Mouse (Mus musculus): Measurements from ENCODE around the gene Ppp5c. TPM values are rescaled to one million over a fixed set of nuclear protein-coding genes. Genes with fewer than 3 reads are reported as not detected.

Gene Ppp5c
- total and polyA plus RNA-seq, 3 experiments = 89.0 to 157 (median 104) TPM

- no peak overlapping the region for H3K27ac ChIP-seq
- TF ChIP-seq EP300 (IDR thresholded peaks at IDR 0.05; ENCODE audit: insufficient read depth, low read depth, low read length) (no peak), CTCF (IDR thresholded peaks at IDR 0.05) (no peak), POLR2A (IDR thresholded peaks at IDR 0.05; ENCODE audit: insufficient read depth, low read depth, low read length) (no peak)
- H3K4me1 ChIP-seq (ENCODE audit: control insufficient read depth, insufficient read depth, low read length) = peaks cover 6% of the 10 kb centered on the region
- no peaks in the 10 kb centered on the region for H3K36me3 ChIP-seq (ENCODE audit: control insufficient read depth, insufficient read depth, low read length)
- H3K79me2 ChIP-seq (replicated peaks; ENCODE audit: control insufficient read depth, insufficient read depth, low read length) = no peaks in the 10 kb centered on the region
- DNase-seq = no peak
- no peak overlapping the region for H3K4me3 ChIP-seq
- intact Hi-C loops (cut with DNase I) = loop anchor here (1.0 to 2.0 kb wide), 3 partner anchors 65 to 136 kb away; no protein-coding TSS in a partner anchor
- no peak overlapping the region for H3K9ac ChIP-seq (ENCODE audit: low read depth, low read length)
- H3K27me3 ChIP-seq (ENCODE audit: control insufficient read depth, insufficient read depth, low read length) = no peaks in the 10 kb centered on the region
These were observed 39.3 kb upstream of the Ppp5c start for GRCm38 (mm10) chr7:17067000-17067399.

DNA sequence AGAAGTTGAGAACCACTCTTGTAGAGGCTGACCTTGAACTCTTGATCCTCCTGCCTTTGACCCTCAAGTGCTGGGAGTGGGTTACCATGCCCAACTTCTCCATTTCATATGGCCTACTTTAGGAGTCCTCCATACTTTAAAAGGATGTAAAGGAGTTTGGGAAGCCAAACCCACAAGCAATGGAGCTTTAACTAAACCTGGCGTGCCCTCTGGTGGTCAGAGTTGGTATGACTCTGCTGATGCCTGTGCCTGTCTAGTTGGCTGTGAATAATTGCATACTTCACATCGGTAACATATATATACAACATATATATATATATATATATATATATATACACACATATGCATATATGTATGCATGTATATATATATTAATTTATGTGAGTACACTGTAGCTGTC lies 38.7 kb upstream of the Ppp5c start:
- TF ChIP-seq CTCF (IDR thresholded peaks at IDR 0.05) (peak; percentile 91), POLR2A (IDR thresholded peaks at IDR 0.05; ENCODE audit: insufficient read depth, low read depth, low read length) (no peak), EP300 (IDR thresholded peaks at IDR 0.05; ENCODE audit: insufficient read depth, low read depth, low read length) (peak; percentile 73; the same call in 1 of the 2 replicates)
- peak; percentile 72 to 93 for DNase-seq
- no peaks in the 10 kb centered on the region for H3K27me3 ChIP-seq (ENCODE audit: control insufficient read depth, insufficient read depth, low read length)
- H3K9ac ChIP-seq (ENCODE audit: low read depth, low read length) = no peak overlapping the region
- no peak overlapping the region for H3K4me3 ChIP-seq
- intact Hi-C loops (cut with DNase I) = loop anchor here (1.0 to 2.0 kb wide), 3 partner anchors 64 to 135 kb away; no protein-coding TSS in a partner anchor
- H3K79me2 ChIP-seq (replicated peaks; ENCODE audit: control insufficient read depth, insufficient read depth, low read length) = no peaks in the 10 kb centered on the region
- no peaks in the 10 kb centered on the region for H3K36me3 ChIP-seq (ENCODE audit: control insufficient read depth, insufficient read depth, low read length)
- H3K4me1 ChIP-seq (ENCODE audit: control insufficient read depth, insufficient read depth, low read length) = peaks cover 6% of the 10 kb centered on the region
- no peak overlapping the region for H3K27ac ChIP-seq
- WGBS = 0% methylated on average over 2 of the region's 2 CpGs

DNA sequence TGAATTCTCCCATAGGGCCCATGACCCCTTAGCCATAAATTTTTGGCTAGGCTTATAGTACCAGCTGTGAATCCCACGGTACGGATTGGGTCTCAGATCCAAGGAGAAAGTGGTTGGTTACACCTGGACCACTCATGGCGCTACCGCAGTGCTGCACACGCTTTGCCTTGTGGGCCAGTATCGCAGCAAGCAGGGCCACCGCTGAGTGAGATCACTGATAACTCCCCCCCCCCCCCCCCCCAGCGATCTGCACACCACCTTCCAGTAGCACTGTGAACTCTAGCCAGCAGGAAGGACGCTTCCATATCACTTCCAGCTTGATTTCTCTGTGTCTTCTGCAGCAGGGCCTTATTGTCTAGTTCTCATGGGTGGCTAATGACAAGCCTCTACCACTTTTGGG lies 37.9 kb upstream of the Ppp5c start:
- Histone ChIP-seq H3K4me1 (ENCODE audit: control insufficient read depth, insufficient read depth, low read length) (peaks cover 6% of the 10 kb centered on the region), H3K27me3 (ENCODE audit: control insufficient read depth, insufficient read depth, low read length) (no peaks in the 10 kb centered on the region), H3K9ac (ENCODE audit: low read depth, low read length) (no peak overlapping the region), H3K27ac (no peak overlapping the region), H3K79me2 (replicated peaks; ENCODE audit: control insufficient read depth, insufficient read depth, low read length) (no peaks in the 10 kb centered on the region), H3K4me3 (no peak overlapping the region), H3K36me3 (ENCODE audit: control insufficient read depth, insufficient read depth, low read length) (no peaks in the 10 kb centered on the region)
- 64% methylated on average over 9 of the region's 9 CpGs for WGBS
- intact Hi-C loops (cut with DNase I) = loop anchor here (1.0 to 2.0 kb wide), 4 partner anchors 14 to 134 kb away; no protein-coding TSS in a partner anchor
- DNase-seq = peak in 1 of 2 experiments; percentile 1
- TF ChIP-seq EP300 (IDR thresholded peaks at IDR 0.05; ENCODE audit: insufficient read depth, low read depth, low read length) = no peak
- no peak for TF ChIP-seq POLR2A (IDR thresholded peaks at IDR 0.05; ENCODE audit: insufficient read depth, low read depth, low read length)
- TF ChIP-seq CTCF (IDR thresholded peaks at IDR 0.05) = no peak

GRCm38 (mm10) chr7:17062845-17063244 lies 35.1 kb upstream of the Ppp5c start:
- H3K4me3 ChIP-seq = peak overlapping the region; percentile 15; the same call in 1 of the 2 replicates
- H3K79me2 ChIP-seq (replicated peaks; ENCODE audit: control insufficient read depth, insufficient read depth, low read length) = no peaks in the 10 kb centered on the region
- peaks cover 26% of the 10 kb centered on the region for H3K4me1 ChIP-seq (ENCODE audit: control insufficient read depth, insufficient read depth, low read length)
- TF ChIP-seq CTCF (IDR thresholded peaks at IDR 0.05) (no peak), EP300 (IDR thresholded peaks at IDR 0.05; ENCODE audit: insufficient read depth, low read depth, low read length) (no peak), POLR2A (IDR thresholded peaks at IDR 0.05; ENCODE audit: insufficient read depth, low read depth, low read length) (no peak)
- H3K27ac ChIP-seq = no peak overlapping the region; the same call in 1 of the 2 replicates
- DNase-seq = peak in 1 of 2 experiments; percentile 24
- 18% methylated on average over 11 of the region's 11 CpGs for WGBS
- no peaks in the 10 kb centered on the region for H3K27me3 ChIP-seq (ENCODE audit: control insufficient read depth, insufficient read depth, low read length)
- no peaks in the 10 kb centered on the region; the same call in 1 of the 2 replicates for H3K36me3 ChIP-seq (ENCODE audit: control insufficient read depth, insufficient read depth, low read length)
- intact Hi-C loops (cut with DNase I) = no loop called here
- peak overlapping the region; percentile 22; the same call in 1 of the 2 replicates for H3K9ac ChIP-seq (ENCODE audit: low read depth, low read length)

DNA sequence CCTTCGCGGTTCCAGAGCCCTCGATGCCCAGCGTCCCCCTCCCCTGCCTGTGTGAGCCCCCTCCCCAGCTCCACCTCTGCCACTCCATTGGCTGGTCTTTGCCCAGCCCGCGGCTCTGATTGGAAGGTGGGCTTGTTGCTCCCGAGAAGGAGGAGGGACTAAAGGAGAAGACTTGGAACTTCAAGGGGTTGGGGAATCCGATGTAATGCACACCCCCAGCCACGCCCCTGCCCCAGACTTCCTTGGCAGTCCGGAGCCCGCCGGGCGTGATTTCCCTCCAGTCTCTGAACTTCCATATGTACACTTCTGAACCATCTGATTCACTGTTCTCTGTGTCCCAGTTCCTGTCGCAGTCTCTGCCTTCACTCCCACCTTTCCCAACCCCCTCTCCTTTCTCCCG lies 34.7 kb upstream of the Ppp5c start, which contains the start of gene Hif3a:
Gene Hif3a, minus strand, starts transcription at position 39 of the 400 bp plus-strand sequence.
- no peaks in the 10 kb centered on the region; the same call in 1 of the 2 replicates for H3K36me3 ChIP-seq (ENCODE audit: control insufficient read depth, insufficient read depth, low read length)
- H3K9ac ChIP-seq (ENCODE audit: low read depth, low read length) = peak within 1 kb of the TSS; percentile 25
- TF ChIP-seq POLR2A (IDR thresholded peaks at IDR 0.05; ENCODE audit: insufficient read depth, low read depth, low read length) (no peak), CTCF (IDR thresholded peaks at IDR 0.05) (no peak), EP300 (IDR thresholded peaks at IDR 0.05; ENCODE audit: insufficient read depth, low read depth, low read length) (no peak)
- peak; percentile 46 to 65 for DNase-seq
- no peaks in the 10 kb centered on the region for H3K79me2 ChIP-seq (replicated peaks; ENCODE audit: control insufficient read depth, insufficient read depth, low read length)
- WGBS = 4% methylated on average over 15 of the region's 15 CpGs
- peaks cover 28% of the 10 kb centered on the region for H3K4me1 ChIP-seq (ENCODE audit: control insufficient read depth, insufficient read depth, low read length)
- intact Hi-C loops (cut with DNase I) = no loop called here
- H3K27me3 ChIP-seq (ENCODE audit: control insufficient read depth, insufficient read depth, low read length) = no peaks in the 10 kb centered on the region
- H3K4me3 ChIP-seq = peak within 1 kb of the TSS; percentile 15; the same call in 1 of the 2 replicates
- H3K27ac ChIP-seq = peak within 1 kb of the TSS; percentile 86

All from heart, adult 2 months (tissue).